Mouse (Mus musculus): ENCODE results near the gene Anks4b.

The Anks4b gene

GRCm38 (mm10) chr7:120189369-120190149 is 15.9 kb downstream of the Anks4b start:
- DNase-seq = no peak

- DNase-seq = no peak
Measured at GRCm38 (mm10) chr7:120190150-120190665, 16.6 kb downstream of the Anks4b start.

DNA sequence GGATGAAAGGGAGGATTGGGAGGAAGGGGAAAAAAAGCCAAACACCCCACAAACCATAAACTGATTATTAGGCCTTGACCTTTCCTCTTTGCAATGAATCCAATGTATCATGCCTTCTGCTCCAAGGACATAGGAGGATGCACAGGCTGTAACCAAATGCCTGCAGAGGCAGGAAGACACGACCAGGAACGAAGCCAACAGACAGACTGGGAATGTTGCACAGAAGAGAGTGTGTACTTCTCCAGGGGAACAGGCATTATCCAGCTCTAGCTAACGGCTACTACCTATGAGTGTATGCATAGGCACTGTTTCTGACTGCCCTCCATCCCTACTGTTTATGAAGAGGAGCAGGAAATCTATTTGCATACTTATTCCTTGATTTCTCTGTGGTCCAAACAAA is 18.5 kb downstream of the Anks4b start:
- DNase-seq = no peak

DNA sequence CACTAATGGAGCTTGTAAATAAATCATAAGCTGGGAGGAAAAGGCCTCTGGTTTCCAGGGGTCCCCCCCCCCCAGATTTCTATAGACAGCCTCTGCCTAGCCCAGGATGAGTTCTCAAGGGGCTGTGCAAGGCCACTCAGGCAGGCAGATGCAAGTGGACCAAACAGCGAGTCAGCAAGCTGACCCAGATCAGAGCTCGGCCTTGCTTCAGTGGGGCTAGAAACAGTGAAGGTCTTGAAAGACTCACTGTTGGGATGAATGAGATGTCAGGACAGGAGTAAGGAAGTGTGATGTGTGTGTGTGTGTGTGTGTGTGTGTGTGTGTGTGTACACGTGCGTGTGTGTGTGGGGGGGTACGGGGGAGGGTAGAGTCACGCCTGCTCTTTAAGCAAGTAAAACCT is 19.2 kb downstream of the Anks4b start:
- DNase-seq = no peak

DNA sequence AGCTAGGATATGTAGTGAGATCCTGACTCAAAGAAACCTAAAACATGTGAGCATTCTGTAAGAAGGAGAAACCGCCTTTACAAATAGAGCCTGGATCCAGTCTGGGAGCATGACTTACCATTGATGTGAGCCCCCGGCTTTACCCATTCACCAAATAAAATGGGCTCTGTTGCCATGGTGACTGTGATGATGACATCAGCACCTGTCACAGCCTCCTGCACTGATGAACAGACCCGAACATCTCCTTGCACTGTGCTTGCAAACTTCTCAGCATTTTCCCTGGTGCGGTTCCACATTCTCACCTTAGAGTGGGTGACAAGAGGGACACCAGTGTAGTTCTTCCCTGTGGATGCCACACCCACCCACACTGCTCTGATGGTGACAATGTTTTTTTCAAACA is 21.5 kb downstream of the Anks4b start:
- no peak for DNase-seq

GRCm38 (mm10) chr7:120201231-120201744 is 27.6 kb downstream of the Anks4b start:
- DNase-seq = no peak

DNA sequence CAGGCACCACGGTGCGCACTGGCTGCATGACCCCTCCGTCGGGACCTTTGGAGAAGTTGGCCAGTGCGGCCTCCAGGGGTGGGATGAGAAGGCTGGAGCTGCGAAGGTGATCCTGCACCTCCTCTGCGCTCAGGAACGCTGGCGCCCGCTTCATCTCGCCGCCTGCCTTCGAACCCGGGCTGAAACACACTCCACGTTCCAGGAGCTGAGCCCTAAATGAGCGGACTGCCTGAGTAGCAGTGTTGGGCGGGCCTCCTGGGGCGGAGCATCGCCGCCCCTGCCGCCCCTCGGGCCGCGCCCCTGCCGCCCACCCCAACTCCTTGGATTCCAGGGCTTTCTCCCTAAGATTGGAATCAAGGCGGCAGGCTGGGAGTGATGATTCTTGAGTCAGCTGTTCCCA is 28.1 kb downstream of the Anks4b start, which contains the start of gene Crym:
Gene Crym (minus strand): TSS at position 341 of the 400 bp plus-strand sequence.
- DNase-seq = no peak

DNA sequence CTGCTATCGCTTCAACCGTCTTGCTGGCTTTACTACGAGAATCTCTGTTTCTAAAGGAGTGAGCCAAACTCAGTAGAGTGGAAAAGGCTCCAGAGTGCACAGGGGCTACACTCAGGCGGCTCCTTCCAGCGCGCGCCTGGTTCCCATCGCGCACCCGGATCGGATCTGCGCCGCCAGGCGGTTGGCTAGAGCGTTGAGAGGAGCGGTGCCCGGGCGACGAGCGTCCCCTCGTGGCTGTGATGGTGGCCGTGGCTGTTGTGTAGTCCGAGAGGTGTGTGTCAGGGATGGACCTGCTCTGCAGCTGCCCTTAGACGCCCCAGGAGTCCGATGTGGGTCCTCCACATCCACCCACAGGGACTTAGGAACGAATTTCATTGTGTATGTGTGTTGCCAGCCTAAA is 30.1 kb downstream of the Anks4b start, which contains the start of gene Abca14:
Gene Abca14 (plus strand): TSS at position 173 of the 400 bp plus-strand sequence.
- peak; percentile 87 for DNase-seq

DNA sequence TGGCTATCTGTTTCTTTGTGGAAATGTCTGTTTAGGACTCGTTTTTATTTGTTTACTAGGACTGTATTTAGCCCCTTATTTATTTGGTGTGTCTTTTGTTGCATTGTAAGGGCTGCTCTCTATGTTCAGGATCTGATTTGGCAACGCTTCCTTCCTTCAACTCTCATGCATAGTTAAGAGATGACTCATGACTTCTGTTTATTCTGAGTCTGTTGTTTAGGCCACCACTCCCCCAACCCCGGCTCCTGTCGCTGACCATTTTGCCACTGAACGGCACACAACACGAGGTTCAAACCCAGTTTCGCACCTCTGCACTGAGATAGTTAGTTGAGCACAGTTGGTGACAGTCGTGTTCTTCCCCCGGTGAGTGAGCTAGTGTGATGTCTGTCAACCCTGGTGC is 32.3 kb downstream of the Anks4b start:
- no peak for DNase-seq

GRCm38 (mm10) chr7:120228541-120228940 is 54.9 kb downstream of the Anks4b start:
- DNase-seq = peak; percentile 10
